Mouse (Mus musculus) intestine, embryonic 14.5 days (tissue): ENCODE results near the gene Fam129c. TPM values are rescaled to one million over a fixed set of nuclear protein-coding genes. Genes with fewer than 3 reads are reported as not detected.

Source experiments
- ATAC-seq: fragments of 200-750 bp; cut with Nextera tagmentation; replicated peaks from 2 replicates; pipeline ENCODE4 v1.8.0; 2017; ENCODE audit warnings: low read depth, moderate number of reproducible peaks, moderate TSS enrichment, moderate library complexity; ENCODE audit not compliant: low FRiP score, low TSS enrichment
- DNase-seq: peaks from one replicate; pipeline ENCODE4 v3.0.0-alpha.2; 2018; ENCODE audit warnings: low spot score
- H3K27ac ChIP-seq: fragments of 300-500 bp; sonication (generic); 2 replicates; pipeline ENCODE4 v1.5.1; 2014; ENCODE audit warnings: low read depth, mild to moderate bottlenecking, control low read depth
- H3K27me3 ChIP-seq: fragments of 300-500 bp; sonication (generic); replicated peaks from 2 replicates; pipeline ENCODE4 v1.6.1; 2014; ENCODE audit warnings: low read length, control low read depth; ENCODE audit not compliant: control insufficient read depth, insufficient read depth
- H3K36me3 ChIP-seq: fragments of 300-500 bp; sonication (generic); 2 replicates; pipeline ENCODE4 v1.6.1; 2014; ENCODE audit warnings: low read length, control low read depth; ENCODE audit not compliant: control insufficient read depth, insufficient read depth
- H3K4me1 ChIP-seq: fragments of 300-500 bp; sonication (generic); replicated peaks from 2 replicates; pipeline ENCODE4 v1.6.1; 2014; ENCODE audit warnings: low read length, control low read depth, mixed read lengths; ENCODE audit not compliant: control insufficient read depth, insufficient read depth
- H3K4me2 ChIP-seq: fragments of 300-500 bp; sonication (generic); 2 replicates; pipeline ENCODE4 v1.6.1; 2014; ENCODE audit warnings: low read length
- H3K4me3 ChIP-seq: fragments of 300-500 bp; sonication (generic); 2 replicates; pipeline ENCODE4 v1.5.1; 2014; ENCODE audit warnings: low read depth, low read length, control low read depth, mixed read lengths
- H3K9ac ChIP-seq: fragments of 300-500 bp; sonication (generic); 2 replicates; pipeline ENCODE4 v1.6.1; 2014; ENCODE audit warnings: mild to moderate bottlenecking, low read length
- H3K9me3 ChIP-seq: fragments of 300-500 bp; sonication (generic); 2 replicates; pipeline ENCODE4 v1.6.1; 2016; ENCODE audit warnings: low read length, control low read depth; ENCODE audit not compliant: control insufficient read depth
- WGBS: fragments of 180-500 bp; shearing (Covaris S2); extraction: QIAGEN DNeasy Blood & Tissue Kit; methylation state at CpG from one replicate; pipeline ENCODE4 v1.1.7; 2014; 5-methylcytosine and 5-hydroxymethylcytosine counted together
- polyA plus RNA-seq: library from polyadenylated mRNA; unstranded; fragments of >200 nt; fragmentation: Nextera tagmentation; extraction: Ambion mirVana; gene quantifications from 2 replicates; pipeline ENCODE4 v1.2.1, GENCODE M21; 2014

Fam129c gene
- polyA plus RNA-seq, 1 experiment from 2014 or later: 3.1 TPM

DNA sequence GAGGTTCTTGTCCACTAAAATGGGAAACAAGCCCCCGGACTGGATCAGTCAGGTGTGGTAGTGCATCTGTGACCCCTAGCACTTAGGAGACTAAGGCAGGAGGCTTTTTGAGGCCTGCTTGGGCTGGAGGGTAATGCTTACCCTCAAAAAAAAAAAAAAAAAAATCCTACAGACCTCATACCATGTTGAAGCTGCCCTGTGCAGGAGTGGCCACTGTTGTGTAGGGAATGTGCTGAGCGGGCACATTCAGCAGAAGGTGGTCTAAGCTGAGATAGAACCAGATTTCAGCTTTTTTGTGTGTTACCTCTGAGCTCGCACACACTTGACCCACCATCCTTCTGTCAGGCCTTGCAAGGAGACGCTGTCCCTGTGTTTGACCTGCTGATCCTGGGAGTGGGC is 3.1 kb upstream of the Fam129c start:
- Histone ChIP-seq H3K27ac (no peak overlapping the region), H3K27me3 (no peaks in the 10 kb centered on the region), H3K36me3 (no peaks in the 10 kb centered on the region; the same call in 1 of the 2 replicates), H3K9me3 (no peaks in the 10 kb centered on the region), H3K4me2 (no peak overlapping the region), H3K9ac (no peak overlapping the region), H3K4me1 (peaks cover 14% of the 10 kb centered on the region), H3K4me3 (no peak overlapping the region)
- DNase-seq (no peak), ATAC-seq (no peak)
- 89% methylated on average over 4 of the region's 4 CpGs for WGBS

DNA sequence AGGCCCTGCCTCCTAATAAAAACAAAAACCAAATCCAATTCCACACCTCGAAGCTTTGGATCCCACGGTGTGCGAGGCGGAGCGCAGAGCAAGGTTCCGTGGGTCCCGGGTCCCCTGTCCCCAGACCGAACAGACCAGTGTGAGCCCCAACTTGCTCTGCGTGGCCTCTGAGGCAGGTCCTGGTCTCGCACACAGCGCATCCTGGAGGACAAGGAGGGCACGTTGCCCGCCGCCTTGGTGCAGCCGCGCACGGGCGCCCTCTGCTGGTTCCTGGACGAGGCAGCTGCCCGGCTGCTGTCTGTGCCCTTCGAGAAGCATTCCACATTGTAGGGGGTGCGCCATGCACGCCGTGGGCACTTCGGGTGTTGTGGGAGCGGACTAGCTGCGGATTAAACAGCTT is 1.6 kb upstream of the Fam129c start:
- Histone ChIP-seq H3K4me2 (no peak overlapping the region), H3K9me3 (no peaks in the 10 kb centered on the region), H3K9ac (no peak overlapping the region), H3K27me3 (no peaks in the 10 kb centered on the region), H3K4me1 (peaks cover 11% of the 10 kb centered on the region), H3K4me3 (no peak overlapping the region), H3K27ac (no peak overlapping the region), H3K36me3 (no peaks in the 10 kb centered on the region; the same call in 1 of the 2 replicates)
- DNase-seq (peak; percentile 91), ATAC-seq (no peak)
- WGBS: 9% methylated on average over 27 of the region's 27 CpGs

DNA sequence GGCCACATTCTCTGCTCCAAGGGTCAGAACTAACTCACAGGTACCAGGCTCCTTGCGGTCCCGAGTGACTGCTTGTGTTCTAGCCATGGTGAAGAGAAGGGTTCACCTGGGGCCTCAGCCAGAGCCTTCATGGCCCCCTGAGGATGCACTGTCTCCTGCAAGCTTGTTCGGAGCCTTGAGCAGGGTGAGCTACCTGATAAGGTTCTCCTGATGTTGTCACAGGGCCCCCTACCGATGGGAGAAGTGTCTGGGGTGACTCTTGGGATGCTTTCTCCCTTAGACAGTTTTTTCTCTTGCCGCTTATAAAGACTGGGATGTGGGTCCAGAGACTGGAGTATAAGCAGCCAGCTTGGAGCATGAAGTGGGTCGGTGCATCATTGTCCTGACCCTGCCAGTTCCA is 1.1 kb upstream of the Fam129c start:
- Histone ChIP-seq H3K4me3 (no peak overlapping the region), H3K9ac (no peak overlapping the region), H3K27ac (no peak overlapping the region), H3K27me3 (no peaks in the 10 kb centered on the region), H3K9me3 (no peaks in the 10 kb centered on the region), H3K4me1 (peaks cover 6% of the 10 kb centered on the region), H3K36me3 (no peaks in the 10 kb centered on the region; the same call in 1 of the 2 replicates), H3K4me2 (no peak overlapping the region)
- no peak for ATAC-seq
- no peak for DNase-seq
- WGBS: 67% methylated on average over 6 of the region's 6 CpGs

DNA sequence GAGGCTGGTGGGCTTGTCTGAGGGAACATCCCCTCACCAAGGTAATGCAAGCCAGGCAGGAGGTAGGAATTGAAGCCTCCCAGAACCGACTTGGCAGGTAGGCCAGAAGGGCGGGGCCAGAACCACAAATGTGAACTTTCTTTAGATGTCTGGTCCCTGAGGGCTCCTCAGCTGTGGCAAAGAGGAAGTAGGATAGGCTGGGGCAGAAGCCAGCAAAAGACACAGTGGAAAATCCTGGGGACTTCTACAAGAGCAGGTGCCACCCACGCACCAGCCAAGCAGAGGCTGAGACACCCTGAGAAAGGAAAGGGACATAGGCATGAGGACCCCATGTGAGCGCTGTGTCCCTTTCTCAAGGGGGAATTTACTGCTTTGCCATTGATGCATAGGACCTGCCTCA is 650 bp upstream of the Fam129c start:
- Histone ChIP-seq H3K27me3 (no peaks in the 10 kb centered on the region), H3K4me3 (no peak overlapping the region), H3K36me3 (no peaks in the 10 kb centered on the region; the same call in 1 of the 2 replicates), H3K9ac (no peak overlapping the region), H3K9me3 (no peaks in the 10 kb centered on the region), H3K27ac (no peak overlapping the region), H3K4me2 (no peak overlapping the region), H3K4me1 (peaks cover 6% of the 10 kb centered on the region)
- DNase-seq (no peak), ATAC-seq (no peak)
- WGBS: 77% methylated on average over 4 of the region's 4 CpGs

DNA sequence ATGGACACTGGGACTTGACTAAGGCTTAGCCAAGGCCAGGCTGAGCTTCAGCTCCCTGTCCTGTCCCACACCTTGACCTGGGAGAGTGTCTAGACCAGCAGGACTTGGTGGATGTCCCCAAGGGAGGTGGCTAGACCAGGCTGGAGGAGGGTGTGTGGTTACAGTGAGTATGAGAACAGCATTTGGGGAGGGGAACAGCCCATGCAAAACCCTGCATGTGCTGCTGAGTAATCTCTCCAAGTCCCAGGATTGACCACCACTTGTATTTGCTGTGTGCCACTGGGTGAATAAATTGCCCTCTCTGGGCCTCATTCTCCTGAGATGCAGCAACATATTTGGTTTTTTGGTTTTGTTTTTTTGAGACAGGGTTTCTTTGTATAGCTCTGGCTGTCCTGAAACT is 927 bp downstream of the Fam129c start:
- H3K9ac ChIP-seq: no peak overlapping the region
- no peak for ATAC-seq
- DNase-seq: no peak
- H3K27ac ChIP-seq: no peak overlapping the region
- H3K4me2 ChIP-seq: no peak overlapping the region
- H3K4me3 ChIP-seq: no peak overlapping the region
- H3K27me3 ChIP-seq: 0 out of 2 replicates have a peak, but pooled peaks cover 6% of the 10 kb centered on the region
- H3K4me1 ChIP-seq: peaks cover 11% of the 10 kb centered on the region
- no peaks in the 10 kb centered on the region; the same call in 1 of the 2 replicates for H3K36me3 ChIP-seq
- H3K9me3 ChIP-seq: no peaks in the 10 kb centered on the region

DNA sequence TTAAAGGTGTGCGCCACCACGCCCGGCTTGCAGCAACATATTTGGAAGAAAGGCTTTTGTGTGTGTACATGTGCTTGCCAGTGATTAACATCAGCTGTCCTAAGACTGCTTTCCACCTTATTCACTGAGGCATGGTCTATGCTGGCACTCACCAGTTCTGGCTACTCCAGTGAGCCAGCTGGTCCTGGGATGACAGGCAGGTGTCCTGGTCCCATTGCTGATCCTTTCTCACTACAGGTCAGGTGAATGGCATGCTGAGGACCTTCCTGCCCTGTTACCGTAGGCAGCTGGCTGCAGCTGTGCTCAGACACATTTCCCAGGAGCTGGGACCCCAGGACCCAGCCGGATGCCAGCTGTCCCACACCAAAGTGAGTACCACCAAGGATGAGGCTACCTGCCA is 1.4 kb downstream of the Fam129c start:
- H3K4me3 ChIP-seq: no peak overlapping the region
- H3K36me3 ChIP-seq: no peaks in the 10 kb centered on the region; the same call in 1 of the 2 replicates
- no peak overlapping the region for H3K9ac ChIP-seq
- H3K4me1 ChIP-seq: peaks cover 14% of the 10 kb centered on the region
- DNase-seq: no peak
- WGBS: 90% methylated on average over 5 of the region's 5 CpGs
- H3K4me2 ChIP-seq: no peak overlapping the region
- H3K27ac ChIP-seq: no peak overlapping the region
- H3K9me3 ChIP-seq: no peaks in the 10 kb centered on the region
- ATAC-seq: no peak
- 0 out of 2 replicates have a peak, but pooled peaks cover 6% of the 10 kb centered on the region for H3K27me3 ChIP-seq

DNA sequence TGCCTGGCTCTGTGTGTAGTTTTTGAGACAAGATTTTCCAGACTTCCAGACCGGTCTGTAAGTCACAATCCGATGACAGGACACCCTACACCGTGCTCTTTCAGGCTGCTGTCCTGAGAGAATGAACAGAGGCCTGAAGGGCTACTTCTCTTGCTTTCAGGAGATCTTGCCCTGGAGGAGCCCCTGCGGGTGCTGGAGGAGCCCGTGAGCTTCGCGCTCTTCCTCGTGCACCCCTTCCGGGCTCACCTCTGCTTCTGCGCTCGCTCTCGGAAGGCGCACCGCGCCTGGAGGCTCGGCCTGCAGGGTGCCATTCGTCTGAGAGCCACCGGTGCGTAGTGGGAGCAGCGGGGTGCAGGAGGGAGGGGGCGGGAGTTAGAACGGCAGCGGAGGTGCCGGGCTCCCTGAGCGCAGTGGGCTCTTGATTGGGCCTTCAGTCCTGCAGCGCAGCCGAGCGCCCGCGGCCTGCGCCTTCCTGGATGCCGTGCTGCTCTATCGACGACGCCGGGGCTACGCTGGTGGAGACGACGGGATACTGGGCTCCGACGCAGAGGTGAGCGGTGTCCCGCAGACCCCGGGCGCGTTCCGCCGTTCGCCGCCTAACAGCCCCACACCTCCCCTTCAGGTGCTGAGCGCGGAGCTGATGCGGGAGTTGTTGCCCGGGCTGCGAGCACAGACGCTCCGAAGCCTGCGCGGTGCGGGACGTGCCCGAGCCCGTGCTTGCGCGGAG is 4.7 kb downstream of the Fam129c start:
- peak overlapping the region; percentile 29 for H3K4me3 ChIP-seq
- no peak overlapping the region for H3K27ac ChIP-seq
- 4% methylated on average over 56 of the region's 65 CpGs for WGBS
- H3K36me3 ChIP-seq: no peaks in the 10 kb centered on the region
- H3K9ac ChIP-seq: peak overlapping the region; percentile 20
- H3K4me1 ChIP-seq: peaks cover 14% of the 10 kb centered on the region
- H3K27me3 ChIP-seq: 0 out of 2 replicates have a peak, but pooled peaks cover 6% of the 10 kb centered on the region
- ATAC-seq (peak; percentile 0; the same call in 1 of the 2 replicates), DNase-seq (peak; percentile 79)
- peak overlapping the region; percentile 65 for H3K4me2 ChIP-seq
- no peaks in the 10 kb centered on the region for H3K9me3 ChIP-seq

DNA sequence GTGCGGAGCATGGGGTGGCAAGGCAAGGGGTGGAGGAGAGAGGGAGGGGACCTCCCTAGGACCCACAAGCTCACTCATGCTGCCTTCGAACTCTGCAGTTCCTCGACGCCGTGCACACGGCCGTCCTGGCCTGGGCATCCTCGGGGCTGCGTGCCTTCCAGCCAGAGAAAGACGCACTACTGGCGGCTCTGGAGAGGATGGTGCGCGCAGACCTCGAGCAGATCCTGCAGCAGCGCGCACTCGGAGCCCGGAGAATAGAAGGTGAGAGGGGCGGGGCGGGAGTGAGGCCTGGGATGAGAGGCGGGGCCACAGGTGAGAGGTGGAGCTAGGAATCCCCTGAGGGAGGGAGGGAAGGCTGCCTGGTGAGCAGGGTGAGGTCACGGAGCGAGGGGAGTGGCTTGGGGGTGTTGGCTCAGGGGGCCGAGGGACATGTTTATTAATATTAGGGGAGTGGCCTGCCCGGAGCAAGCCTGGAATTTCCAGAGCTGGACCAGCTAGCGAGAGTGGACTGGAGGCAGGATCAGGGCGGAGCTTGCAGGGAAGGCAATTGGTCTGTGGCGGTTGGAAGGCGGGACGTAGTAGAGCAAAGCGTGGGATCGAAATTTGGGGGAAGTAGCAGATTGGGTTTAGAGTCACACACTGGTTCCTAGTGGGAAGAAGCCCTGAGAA is 5.4 kb downstream of the Fam129c start:
- peak overlapping the region; percentile 29 for H3K4me3 ChIP-seq
- H3K4me1 ChIP-seq: peaks cover 14% of the 10 kb centered on the region
- DNase-seq (peak; percentile 89), ATAC-seq (peak; percentile 87)
- H3K4me2 ChIP-seq: peak overlapping the region; percentile 65
- WGBS: under 1% methylated on average over 31 of the region's 32 CpGs
- H3K27me3 ChIP-seq: 0 out of 2 replicates have a peak, but pooled peaks cover 6% of the 10 kb centered on the region
- H3K9ac ChIP-seq: peak overlapping the region; percentile 20
- H3K27ac ChIP-seq: no peak overlapping the region
- H3K36me3 ChIP-seq: no peaks in the 10 kb centered on the region
- H3K9me3 ChIP-seq: no peaks in the 10 kb centered on the region
